Mouse (Mus musculus): ENCODE data around the gene Lbx1. TPM values are rescaled to one million over a fixed set of nuclear protein-coding genes. Genes with fewer than 3 reads are reported as not detected.

Lbx1 gene
- polyA plus RNA-seq, 1 experiment from 2014 or later = 1.6 TPM

GRCm38 (mm10) chr19:45231383-45232035 lies 4.1 kb downstream of the Lbx1 start:
- Histone ChIP-seq H3K9ac (ENCODE audit: low read depth, low read length) (peak overlapping the region; percentile 37; the same call in 1 of the 2 replicates), H3K27ac (replicated peaks; ENCODE audit: low read depth, low read length) (no peak overlapping the region), H3K9me3 (ENCODE audit: control insufficient read depth, low read length) (no peaks in the 10 kb centered on the region), H3K27me3 (replicated peaks; ENCODE audit: control insufficient read depth, insufficient read depth, low read length) (peaks cover 100% of the 10 kb centered on the region), H3K36me3 (ENCODE audit: control insufficient read depth, insufficient read depth, low read length) (no peaks in the 10 kb centered on the region), H3K4me2 (ENCODE audit: low read depth, low read length) (peak overlapping the region; percentile 43), H3K4me1 (ENCODE audit: control insufficient read depth, insufficient read depth, low read length) (peaks cover 12% of the 10 kb centered on the region), H3K4me3 (ENCODE audit: low read depth, low read length) (peak overlapping the region; percentile 23)
- no peak for DNase-seq (ENCODE audit: low spot score)
- no peak for ATAC-seq (ENCODE audit: low read depth)
- WGBS = under 1% methylated on average over 30 of the region's 44 CpGs

GRCm38 (mm10) chr19:45230848-45231382 lies 4.7 kb downstream of the Lbx1 start:
- H3K27ac ChIP-seq (replicated peaks; ENCODE audit: low read depth, low read length) = no peak overlapping the region
- H3K9ac ChIP-seq (ENCODE audit: low read depth, low read length) = peak overlapping the region; percentile 37; the same call in 1 of the 2 replicates
- H3K4me2 ChIP-seq (ENCODE audit: low read depth, low read length) = peak overlapping the region; percentile 43
- H3K4me3 ChIP-seq (ENCODE audit: low read depth, low read length) = peak overlapping the region; percentile 23
- peaks cover 100% of the 10 kb centered on the region for H3K27me3 ChIP-seq (replicated peaks; ENCODE audit: control insufficient read depth, insufficient read depth, low read length)
- DNase-seq (ENCODE audit: low spot score) (no peak), ATAC-seq (ENCODE audit: low read depth) (no peak)
- no peaks in the 10 kb centered on the region for H3K36me3 ChIP-seq (ENCODE audit: control insufficient read depth, insufficient read depth, low read length)
- 0% methylated on average over 14 of the region's 51 CpGs for WGBS
- no peaks in the 10 kb centered on the region for H3K9me3 ChIP-seq (ENCODE audit: control insufficient read depth, low read length)
- peaks cover 8% of the 10 kb centered on the region for H3K4me1 ChIP-seq (ENCODE audit: control insufficient read depth, insufficient read depth, low read length)

DNA sequence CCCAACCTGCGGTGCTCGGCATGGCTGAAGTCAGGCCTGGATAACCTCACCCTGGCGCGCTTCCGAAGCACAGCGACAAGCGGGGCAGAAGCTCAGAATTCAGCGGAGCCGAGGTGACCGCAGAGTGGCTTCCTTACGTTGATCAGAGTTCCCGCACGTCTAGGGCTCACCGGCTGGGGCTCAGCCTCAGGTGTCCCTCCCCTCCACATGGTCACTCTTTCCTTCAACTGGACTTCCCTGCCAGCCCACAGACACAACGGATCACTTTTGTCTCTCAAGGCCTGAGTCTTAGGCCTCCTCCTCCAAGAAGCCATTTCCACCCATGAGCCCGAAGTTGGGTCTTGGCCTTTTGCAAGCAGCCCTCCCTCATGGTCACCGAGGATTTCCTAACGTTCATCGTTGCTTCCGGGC lies 5.4 kb downstream of the Lbx1 start:
- Histone ChIP-seq H3K9me3 (ENCODE audit: control insufficient read depth, low read length) (no peaks in the 10 kb centered on the region), H3K4me3 (ENCODE audit: low read depth, low read length) (no peak overlapping the region), H3K9ac (ENCODE audit: low read depth, low read length) (no peak overlapping the region), H3K27me3 (replicated peaks; ENCODE audit: control insufficient read depth, insufficient read depth, low read length) (peaks cover 100% of the 10 kb centered on the region), H3K27ac (replicated peaks; ENCODE audit: low read depth, low read length) (no peak overlapping the region), H3K4me1 (ENCODE audit: control insufficient read depth, insufficient read depth, low read length) (peaks cover 6% of the 10 kb centered on the region), H3K4me2 (ENCODE audit: low read depth, low read length) (no peak overlapping the region), H3K36me3 (ENCODE audit: control insufficient read depth, insufficient read depth, low read length) (no peaks in the 10 kb centered on the region)
- WGBS = under 1% methylated on average over 20 of the region's 20 CpGs
- ATAC-seq (ENCODE audit: low read depth) (no peak), DNase-seq (ENCODE audit: low spot score) (no peak)

- Histone ChIP-seq H3K4me2 (ENCODE audit: low read depth, low read length) (peak overlapping the region; percentile 34), H3K4me1 (ENCODE audit: control insufficient read depth, insufficient read depth, low read length) (peaks cover 4% of the 10 kb centered on the region; the same call in 1 of the 2 replicates), H3K9ac (ENCODE audit: low read depth, low read length) (no peak overlapping the region), H3K9me3 (ENCODE audit: control insufficient read depth, low read length) (no peaks in the 10 kb centered on the region), H3K36me3 (ENCODE audit: control insufficient read depth, insufficient read depth, low read length) (no peaks in the 10 kb centered on the region), H3K27ac (replicated peaks; ENCODE audit: low read depth, low read length) (no peak overlapping the region), H3K27me3 (replicated peaks; ENCODE audit: control insufficient read depth, insufficient read depth, low read length) (peaks cover 100% of the 10 kb centered on the region), H3K4me3 (ENCODE audit: low read depth, low read length) (peak overlapping the region; percentile 20)
- DNase-seq (ENCODE audit: low spot score) (no peak), ATAC-seq (ENCODE audit: low read depth) (no peak)
- 1% methylated on average over 33 of the region's 33 CpGs for WGBS
Observed at GRCm38 (mm10) chr19:45229378-45230135, 6.1 kb downstream of the Lbx1 start.

DNA sequence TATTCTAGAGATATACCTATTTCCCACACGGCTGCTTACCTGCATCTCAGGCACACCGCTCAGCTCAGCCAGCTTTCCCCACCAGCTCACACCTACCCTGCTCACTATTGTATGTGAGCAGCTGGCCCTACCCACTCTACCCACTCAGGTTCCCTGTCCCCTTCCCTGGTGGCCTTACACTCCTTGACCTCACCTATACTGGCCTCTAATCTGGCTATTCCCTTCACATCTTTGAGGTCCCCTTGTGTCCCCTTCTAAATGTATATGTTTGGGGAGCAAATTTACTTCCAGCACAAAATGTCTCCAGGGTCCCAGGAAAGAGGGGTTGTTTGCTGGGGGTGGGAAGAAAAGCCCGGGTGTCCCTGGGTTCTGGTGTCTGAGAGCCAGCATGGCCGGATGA lies 6.8 kb downstream of the Lbx1 start:
- no peak overlapping the region for H3K9ac ChIP-seq (ENCODE audit: low read depth, low read length)
- H3K27ac ChIP-seq (replicated peaks; ENCODE audit: low read depth, low read length) = no peak overlapping the region
- 9% methylated on average over 4 of the region's 4 CpGs for WGBS
- peaks cover 4% of the 10 kb centered on the region; the same call in 1 of the 2 replicates for H3K4me1 ChIP-seq (ENCODE audit: control insufficient read depth, insufficient read depth, low read length)
- H3K36me3 ChIP-seq (ENCODE audit: control insufficient read depth, insufficient read depth, low read length) = no peaks in the 10 kb centered on the region
- peaks cover 100% of the 10 kb centered on the region for H3K27me3 ChIP-seq (replicated peaks; ENCODE audit: control insufficient read depth, insufficient read depth, low read length)
- ATAC-seq (ENCODE audit: low read depth) = no peak
- no peaks in the 10 kb centered on the region for H3K9me3 ChIP-seq (ENCODE audit: control insufficient read depth, low read length)
- no peak overlapping the region for H3K4me3 ChIP-seq (ENCODE audit: low read depth, low read length)
- no peak for DNase-seq (ENCODE audit: low spot score)
- no peak overlapping the region for H3K4me2 ChIP-seq (ENCODE audit: low read depth, low read length)

- WGBS = 5% methylated on average over 11 of the region's 12 CpGs
- peaks cover 4% of the 10 kb centered on the region; the same call in 1 of the 2 replicates for H3K4me1 ChIP-seq (ENCODE audit: control insufficient read depth, insufficient read depth, low read length)
Observed at GRCm38 (mm10) chr19:45228097-45228496, 7.5 kb downstream of the Lbx1 start.

GRCm38 (mm10) chr19:45227671-45228070 lies 7.9 kb downstream of the Lbx1 start:
- no peaks in the 10 kb centered on the region for H3K9me3 ChIP-seq (ENCODE audit: control insufficient read depth, low read length)
- 17% methylated on average over 1 of the region's 1 CpGs for WGBS
- H3K27me3 ChIP-seq (replicated peaks; ENCODE audit: control insufficient read depth, insufficient read depth, low read length) = peaks cover 100% of the 10 kb centered on the region
- no peak overlapping the region for H3K4me3 ChIP-seq (ENCODE audit: low read depth, low read length)
- peaks cover 4% of the 10 kb centered on the region; the same call in 1 of the 2 replicates for H3K4me1 ChIP-seq (ENCODE audit: control insufficient read depth, insufficient read depth, low read length)
- DNase-seq (ENCODE audit: low spot score) (no peak), ATAC-seq (ENCODE audit: low read depth) (no peak)
- H3K9ac ChIP-seq (ENCODE audit: low read depth, low read length) = no peak overlapping the region
- no peak overlapping the region for H3K4me2 ChIP-seq (ENCODE audit: low read depth, low read length)
- H3K36me3 ChIP-seq (ENCODE audit: control insufficient read depth, insufficient read depth, low read length) = no peaks in the 10 kb centered on the region
- H3K27ac ChIP-seq (replicated peaks; ENCODE audit: low read depth, low read length) = no peak overlapping the region

More at GRCm38 (mm10) chr19:45228097-45228496, 7.5 kb downstream of the Lbx1 start:
- Histone ChIP-seq H3K27me3 (replicated peaks; ENCODE audit: control insufficient read depth, insufficient read depth, low read length) (peaks cover 100% of the 10 kb centered on the region), H3K9me3 (ENCODE audit: control insufficient read depth, low read length) (no peaks in the 10 kb centered on the region), H3K36me3 (ENCODE audit: control insufficient read depth, insufficient read depth, low read length) (no peaks in the 10 kb centered on the region), H3K27ac (replicated peaks; ENCODE audit: low read depth, low read length) (no peak overlapping the region), H3K4me3 (ENCODE audit: low read depth, low read length) (no peak overlapping the region), H3K4me2 (ENCODE audit: low read depth, low read length) (no peak overlapping the region), H3K9ac (ENCODE audit: low read depth, low read length) (no peak overlapping the region)
- no peak for DNase-seq (ENCODE audit: low spot score)
- ATAC-seq (ENCODE audit: low read depth) = no peak

GRCm38 (mm10) chr19:45227049-45227448 lies 8.6 kb downstream of the Lbx1 start:
- Histone ChIP-seq H3K27me3 (replicated peaks; ENCODE audit: control insufficient read depth, insufficient read depth, low read length) (peaks cover 100% of the 10 kb centered on the region), H3K9ac (ENCODE audit: low read depth, low read length) (no peak overlapping the region), H3K9me3 (ENCODE audit: control insufficient read depth, low read length) (no peaks in the 10 kb centered on the region), H3K36me3 (ENCODE audit: control insufficient read depth, insufficient read depth, low read length) (no peaks in the 10 kb centered on the region), H3K4me1 (ENCODE audit: control insufficient read depth, insufficient read depth, low read length) (peaks cover 4% of the 10 kb centered on the region; the same call in 1 of the 2 replicates), H3K27ac (replicated peaks; ENCODE audit: low read depth, low read length) (no peak overlapping the region), H3K4me3 (ENCODE audit: low read depth, low read length) (no peak overlapping the region), H3K4me2 (ENCODE audit: low read depth, low read length) (no peak overlapping the region)
- DNase-seq (ENCODE audit: low spot score) = no peak
- ATAC-seq (ENCODE audit: low read depth) = no peak
- WGBS = 7% methylated on average over 3 of the region's 3 CpGs
